12 mouse cellular contexts compared by ENCODE assay signal in the genomic region with DNA sequence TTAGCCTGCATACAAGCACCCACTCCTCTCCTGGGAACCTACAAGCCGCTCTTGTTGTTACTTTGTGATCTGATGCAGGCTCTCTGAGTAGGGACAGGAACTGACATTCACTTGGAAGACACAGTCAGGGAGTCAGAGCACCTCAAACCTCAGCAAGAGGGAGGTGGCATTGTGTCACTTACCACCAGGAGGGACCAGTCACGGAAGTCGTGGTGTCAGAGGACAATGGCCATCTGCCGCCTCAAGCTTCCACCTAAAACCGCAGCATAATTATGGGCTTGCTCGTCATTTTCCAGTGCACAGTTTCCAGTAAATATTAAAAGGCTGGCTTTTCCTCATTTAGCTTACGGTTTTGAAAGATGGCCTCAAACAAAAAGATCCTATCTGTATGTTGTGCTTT.
DNase-seq lines count a peak whose midpoint lies in the region; ATAC-seq lines count a peak whose summit lies in the region.
"Had no signal": no experiment of that assay in that cellular context is flagged by ENCODE, and none has a peak within 500 bp of the region (broad histone marks: within the 10 kb centered on the region; RNA-seq: fewer than 3 reads in every experiment).

No protein-coding gene starts in this region.

- ATAC-seq in hindbrain, embryonic 13.5 days (ENCODE audit: low FRiP score) = no peak
- no peak for ATAC-seq in hindbrain, embryonic 12.5 days (ENCODE audit: low FRiP score)
- no peak for ATAC-seq in midbrain, embryonic 11.5 days (ENCODE audit: low FRiP score)
- ATAC-seq in midbrain, embryonic 15.5 days (replicated peaks) = no peak
- peak; percentile 53 for ATAC-seq in megakaryocyte, adult 5-6 weeks (ENCODE audit: poor library complexity, severe bottlenecking)
- ATAC-seq: liver, embryonic 12.5 days had no signal

- H3K4me3 ChIP-seq in hindbrain, embryonic 13.5 days = no peak overlapping the region
- H3K4me3 ChIP-seq in hindbrain, embryonic 12.5 days = no peak overlapping the region
- H3K4me3 ChIP-seq in midbrain, embryonic 11.5 days (ENCODE audit: low read depth, low read length) = no peak overlapping the region
- H3K4me3 ChIP-seq in midbrain, embryonic 15.5 days = no peak overlapping the region
- H3K4me3 ChIP-seq: embryonic facial prominence, embryonic 15.5 days; liver, embryonic 12.5 days had no signal

- peak; percentile 25 for DNase-seq in embryo, embryonic 10 days (ENCODE audit: low spot score)
- no peak for DNase-seq in embryo, embryonic 9.5 days (ENCODE audit: extremely low spot score)
- peak; percentile 86 for DNase-seq in midbrain, embryonic 11.5 days (ENCODE audit: low spot score, missing footprints)
- DNase-seq in thymus, postnatal 25 days = no peak
- DNase-seq: cerebellum, adult 9-10 months; thymus, postnatal 36 days had no signal

- WGBS in hindbrain, embryonic 13.5 days = 25% methylated on average over 7 of the region's 7 CpGs
- 29% methylated on average over 7 of the region's 7 CpGs for WGBS in hindbrain, embryonic 12.5 days
- 32% methylated on average over 7 of the region's 7 CpGs for whole genome bisulfite sequencing in midbrain, embryonic 11.5 days
- 29% methylated on average over 7 of the region's 7 CpGs for WGBS in midbrain, embryonic 15.5 days

- H3K9ac ChIP-seq in hindbrain, embryonic 13.5 days = no peak overlapping the region
- no peak overlapping the region for H3K9ac ChIP-seq in hindbrain, embryonic 12.5 days
- H3K9ac ChIP-seq in midbrain, embryonic 11.5 days (ENCODE audit: low read length) = no peak overlapping the region
- no peak overlapping the region for H3K9ac ChIP-seq in midbrain, embryonic 15.5 days
- H3K9ac ChIP-seq: embryonic facial prominence, embryonic 15.5 days; liver, embryonic 12.5 days had no signal

- no peaks in the 10 kb centered on the region for H3K9me3 ChIP-seq in hindbrain, embryonic 13.5 days
- no peaks in the 10 kb centered on the region for H3K9me3 ChIP-seq in hindbrain, embryonic 12.5 days (replicated peaks)
- no peaks in the 10 kb centered on the region for H3K9me3 ChIP-seq in midbrain, embryonic 11.5 days (ENCODE audit: control insufficient read depth, low read length)
- no peaks in the 10 kb centered on the region for H3K9me3 ChIP-seq in midbrain, embryonic 15.5 days
- H3K9me3 ChIP-seq: embryonic facial prominence, embryonic 15.5 days; liver, embryonic 12.5 days had no signal

- H3K36me3 ChIP-seq in hindbrain, embryonic 13.5 days = no peaks in the 10 kb centered on the region
- no peaks in the 10 kb centered on the region for H3K36me3 ChIP-seq in hindbrain, embryonic 12.5 days
- no peaks in the 10 kb centered on the region for H3K36me3 ChIP-seq in midbrain, embryonic 11.5 days (ENCODE audit: control insufficient read depth, insufficient read depth, low read length)
- H3K36me3 ChIP-seq in midbrain, embryonic 15.5 days (replicated peaks) = no peaks in the 10 kb centered on the region
- H3K36me3 ChIP-seq: embryonic facial prominence, embryonic 15.5 days; liver, embryonic 12.5 days had no signal

- peak overlapping the region; percentile 44; the same call in 1 of the 2 replicates for H3K27ac ChIP-seq in hindbrain, embryonic 13.5 days
- H3K27ac ChIP-seq in hindbrain, embryonic 12.5 days = no peak overlapping the region
- H3K27ac ChIP-seq in midbrain, embryonic 11.5 days (ENCODE audit: low read depth, low read length) = no peak overlapping the region
- no peak overlapping the region for H3K27ac ChIP-seq in midbrain, embryonic 15.5 days
- H3K27ac ChIP-seq: embryonic facial prominence, embryonic 15.5 days; liver, embryonic 12.5 days had no signal

- H3K4me2 ChIP-seq in hindbrain, embryonic 13.5 days = no peak overlapping the region
- no peak overlapping the region for H3K4me2 ChIP-seq in hindbrain, embryonic 12.5 days (replicated peaks)
- no peak overlapping the region for H3K4me2 ChIP-seq in midbrain, embryonic 11.5 days
- no peak overlapping the region for H3K4me2 ChIP-seq in midbrain, embryonic 15.5 days
- H3K4me2 ChIP-seq: embryonic facial prominence, embryonic 15.5 days; liver, embryonic 12.5 days had no signal

- H3K4me1 ChIP-seq in hindbrain, embryonic 13.5 days (replicated peaks) = peaks cover 17% of the 10 kb centered on the region
- H3K4me1 ChIP-seq in hindbrain, embryonic 12.5 days = peaks cover 11% of the 10 kb centered on the region; the same call in 1 of the 2 replicates
- H3K4me1 ChIP-seq in midbrain, embryonic 11.5 days (ENCODE audit: control insufficient read depth, insufficient read depth, low read length) = peaks cover 3% of the 10 kb centered on the region; the same call in 1 of the 2 replicates
- peaks cover 7% of the 10 kb centered on the region; the same call in 1 of the 2 replicates for H3K4me1 ChIP-seq in midbrain, embryonic 15.5 days

- H3K27me3 ChIP-seq in hindbrain, embryonic 13.5 days = 0 out of 2 replicates have a peak, but pooled peaks cover 5% of the 10 kb centered on the region
- no peaks in the 10 kb centered on the region for H3K27me3 ChIP-seq in hindbrain, embryonic 12.5 days
- H3K27me3 ChIP-seq in midbrain, embryonic 11.5 days (ENCODE audit: control insufficient read depth, insufficient read depth, low read length) = no peaks in the 10 kb centered on the region
- no peaks in the 10 kb centered on the region for H3K27me3 ChIP-seq in midbrain, embryonic 15.5 days (replicated peaks)
- H3K27me3 ChIP-seq: embryonic facial prominence, embryonic 15.5 days had no signal

Comparison
In these comparisons a context has a peak if more than half of its experiments do, and no peak if none do; other contexts are left out.
1. DNase-seq: peak in embryo, embryonic 10 days (single experiment) and midbrain, embryonic 11.5 days (single experiment); none in embryo, embryonic 9.5 days (single experiment) and thymus, postnatal 25 days (single experiment).